Mouse (Mus musculus): ENCODE results near the gene Slc20a1. TPM values are rescaled to one million over a fixed set of nuclear protein-coding genes. Genes with fewer than 3 reads are reported as not detected.

The Slc20a1 gene
- 23.0 and 25.6 TPM in 2 replicates for polyA plus RNA-seq (2012; rRNA removed)

GRCm38 (mm10) chr2:129198436-129199327 lies at the start of gene Slc20a1:
Gene Slc20a1 (plus strand): TSS chr2:129198764.

Other genes with a start within 250 kb of the Slc20a1 start
- 0.36 and 0.44 TPM in 2 replicates for gene Zc3h6, start 231.4 kb upstream of the Slc20a1 start, polyA plus RNA-seq (2012; rRNA removed)
- 2.6 TPM in 2 replicates for gene Gm10762, start 231.0 kb upstream of the Slc20a1 start, polyA plus RNA-seq (2012; rRNA removed)
- 0.08 and 0.09 TPM in 2 replicates for gene Vinac1, start 150.6 kb upstream of the Slc20a1 start, polyA plus RNA-seq (2012; rRNA removed)
- 1.1 and 1.2 TPM in 2 replicates for gene Ttl, start 132.8 kb upstream of the Slc20a1 start, polyA plus RNA-seq (2012; rRNA removed)
- gene Polr1b, start 97.8 kb upstream of the Slc20a1 start, polyA plus RNA-seq (2012; rRNA removed), result 8.1 and 9.2 TPM in 2 replicates
- gene Chchd5, start 69.1 kb upstream of the Slc20a1 start, polyA plus RNA-seq (2012; rRNA removed), result 11.4 and 12.6 TPM in 2 replicates
- 4.3 and 4.4 TPM in 2 replicates for gene Ckap2l, start 98.4 kb downstream of the Slc20a1 start, polyA plus RNA-seq (2012; rRNA removed)
- gene Il1a, start 111.2 kb downstream of the Slc20a1 start, polyA plus RNA-seq (2012; rRNA removed), result 4.3 and 5.7 TPM in 2 replicates
- 0.52 and 1.4 TPM in 2 replicates for gene Il1b, start 172.4 kb downstream of the Slc20a1 start, polyA plus RNA-seq (2012; rRNA removed)